Mouse (Mus musculus): ENCODE results near the gene Zfp202. TPM values are rescaled to one million over a fixed set of nuclear protein-coding genes. Genes with fewer than 3 reads are reported as not detected.

The Zfp202 gene
- polyA plus RNA-seq, 1 experiment from 2014 or later, result 7.9 TPM

GRCm38 (mm10) chr9:40229479-40229878 is 37.4 kb downstream of the Zfp202 start:
- no peak for ATAC-seq (replicated peaks; ENCODE audit: insufficient number of reproducible peaks, low FRiP score, low TSS enrichment, low read depth)
- Histone ChIP-seq H3K27ac (replicated peaks; ENCODE audit: low read depth, low read length) (no peak overlapping the region), H3K9ac (replicated peaks; ENCODE audit: low read length) (no peak overlapping the region), H3K4me3 (ENCODE audit: low read depth, low read length) (no peak overlapping the region), H3K27me3 (ENCODE audit: control insufficient read depth, insufficient read depth, low read length) (no peaks in the 10 kb centered on the region), H3K4me1 (ENCODE audit: control insufficient read depth, insufficient read depth, low read length) (no peaks in the 10 kb centered on the region), H3K36me3 (replicated peaks; ENCODE audit: control insufficient read depth, insufficient read depth, low read depth, low read length) (no peaks in the 10 kb centered on the region), H3K9me3 (replicated peaks; ENCODE audit: control insufficient read depth, low read length) (no peaks in the 10 kb centered on the region), H3K4me2 (ENCODE audit: low read depth, low read length) (no peak overlapping the region)
- 67% methylated on average over 5 of the region's 5 CpGs for WGBS
- no peak for DNase-seq (ENCODE audit: low spot score)

GRCm38 (mm10) chr9:40231019-40231418 is 38.9 kb downstream of the Zfp202 start:
- DNase-seq (ENCODE audit: low spot score), result no peak
- Histone ChIP-seq H3K9ac (replicated peaks; ENCODE audit: low read length) (no peak overlapping the region), H3K9me3 (replicated peaks; ENCODE audit: control insufficient read depth, low read length) (no peaks in the 10 kb centered on the region), H3K4me2 (ENCODE audit: low read depth, low read length) (no peak overlapping the region), H3K27me3 (ENCODE audit: control insufficient read depth, insufficient read depth, low read length) (no peaks in the 10 kb centered on the region), H3K27ac (replicated peaks; ENCODE audit: low read depth, low read length) (no peak overlapping the region), H3K4me3 (ENCODE audit: low read depth, low read length) (no peak overlapping the region), H3K4me1 (ENCODE audit: control insufficient read depth, insufficient read depth, low read length) (no peaks in the 10 kb centered on the region), H3K36me3 (replicated peaks; ENCODE audit: control insufficient read depth, insufficient read depth, low read depth, low read length) (no peaks in the 10 kb centered on the region)
- WGBS, result 84% methylated on average over 3 of the region's 3 CpGs
- no peak for ATAC-seq (replicated peaks; ENCODE audit: insufficient number of reproducible peaks, low FRiP score, low TSS enrichment, low read depth)

GRCm38 (mm10) chr9:40234233-40235072 is 42.3 kb downstream of the Zfp202 start:
- Histone ChIP-seq H3K36me3 (replicated peaks; ENCODE audit: control insufficient read depth, insufficient read depth, low read depth, low read length) (no peaks in the 10 kb centered on the region), H3K4me2 (ENCODE audit: low read depth, low read length) (no peak overlapping the region), H3K4me1 (ENCODE audit: control insufficient read depth, insufficient read depth, low read length) (no peaks in the 10 kb centered on the region), H3K27me3 (ENCODE audit: control insufficient read depth, insufficient read depth, low read length) (no peaks in the 10 kb centered on the region), H3K9me3 (replicated peaks; ENCODE audit: control insufficient read depth, low read length) (no peaks in the 10 kb centered on the region), H3K4me3 (ENCODE audit: low read depth, low read length) (no peak overlapping the region), H3K27ac (replicated peaks; ENCODE audit: low read depth, low read length) (no peak overlapping the region), H3K9ac (replicated peaks; ENCODE audit: low read length) (no peak overlapping the region)
- DNase-seq (ENCODE audit: low spot score) (no peak), ATAC-seq (replicated peaks; ENCODE audit: insufficient number of reproducible peaks, low FRiP score, low TSS enrichment, low read depth) (no peak)
- WGBS, result 66% methylated on average over 10 of the region's 10 CpGs

- ATAC-seq (replicated peaks; ENCODE audit: insufficient number of reproducible peaks, low FRiP score, low TSS enrichment, low read depth), result no peak
- H3K27ac ChIP-seq (replicated peaks; ENCODE audit: low read depth, low read length), result no peak overlapping the region
- no peak overlapping the region for H3K4me2 ChIP-seq (ENCODE audit: low read depth, low read length)
- H3K4me1 ChIP-seq (ENCODE audit: control insufficient read depth, insufficient read depth, low read length), result no peaks in the 10 kb centered on the region
- no peaks in the 10 kb centered on the region for H3K9me3 ChIP-seq (replicated peaks; ENCODE audit: control insufficient read depth, low read length)
- H3K9ac ChIP-seq (replicated peaks; ENCODE audit: low read length), result no peak overlapping the region
- 86% methylated on average over 7 of the region's 7 CpGs for WGBS
- DNase-seq (ENCODE audit: low spot score), result no peak
- H3K36me3 ChIP-seq (replicated peaks; ENCODE audit: control insufficient read depth, insufficient read depth, low read depth, low read length), result no peaks in the 10 kb centered on the region
- no peaks in the 10 kb centered on the region for H3K27me3 ChIP-seq (ENCODE audit: control insufficient read depth, insufficient read depth, low read length)
- no peak overlapping the region for H3K4me3 ChIP-seq (ENCODE audit: low read depth, low read length)
Observed at GRCm38 (mm10) chr9:40235220-40235619, 43.1 kb downstream of the Zfp202 start.

GRCm38 (mm10) chr9:40239749-40240148 is 47.6 kb downstream of the Zfp202 start:
- DNase-seq (ENCODE audit: low spot score) (no peak), ATAC-seq (replicated peaks; ENCODE audit: insufficient number of reproducible peaks, low FRiP score, low TSS enrichment, low read depth) (no peak)
- no peak overlapping the region for H3K27ac ChIP-seq (replicated peaks; ENCODE audit: low read depth, low read length)
- WGBS, result 26% methylated on average over 4 of the region's 4 CpGs
- no peaks in the 10 kb centered on the region for H3K36me3 ChIP-seq (replicated peaks; ENCODE audit: control insufficient read depth, insufficient read depth, low read depth, low read length)
- H3K9ac ChIP-seq (replicated peaks; ENCODE audit: low read length), result no peak overlapping the region
- no peaks in the 10 kb centered on the region for H3K4me1 ChIP-seq (ENCODE audit: control insufficient read depth, insufficient read depth, low read length)
- H3K9me3 ChIP-seq (replicated peaks; ENCODE audit: control insufficient read depth, low read length), result no peaks in the 10 kb centered on the region
- no peak overlapping the region for H3K4me3 ChIP-seq (ENCODE audit: low read depth, low read length)
- H3K4me2 ChIP-seq (ENCODE audit: low read depth, low read length), result no peak overlapping the region
- peaks cover 2% of the 10 kb centered on the region; the same call in 1 of the 2 replicates for H3K27me3 ChIP-seq (ENCODE audit: control insufficient read depth, insufficient read depth, low read length)

GRCm38 (mm10) chr9:40240311-40240710 is 48.2 kb downstream of the Zfp202 start:
- H3K4me1 ChIP-seq (ENCODE audit: control insufficient read depth, insufficient read depth, low read length), result no peaks in the 10 kb centered on the region
- no peak for ATAC-seq (replicated peaks; ENCODE audit: insufficient number of reproducible peaks, low FRiP score, low TSS enrichment, low read depth)
- no peaks in the 10 kb centered on the region for H3K36me3 ChIP-seq (replicated peaks; ENCODE audit: control insufficient read depth, insufficient read depth, low read depth, low read length)
- no peak overlapping the region for H3K9ac ChIP-seq (replicated peaks; ENCODE audit: low read length)
- no peak overlapping the region for H3K4me3 ChIP-seq (ENCODE audit: low read depth, low read length)
- WGBS, result 18% methylated on average over 5 of the region's 5 CpGs
- no peak overlapping the region for H3K4me2 ChIP-seq (ENCODE audit: low read depth, low read length)
- H3K9me3 ChIP-seq (replicated peaks; ENCODE audit: control insufficient read depth, low read length), result no peaks in the 10 kb centered on the region
- H3K27me3 ChIP-seq (ENCODE audit: control insufficient read depth, insufficient read depth, low read length), result peaks cover 2% of the 10 kb centered on the region; the same call in 1 of the 2 replicates
- DNase-seq (ENCODE audit: low spot score), result no peak
- H3K27ac ChIP-seq (replicated peaks; ENCODE audit: low read depth, low read length), result no peak overlapping the region

- under 1% methylated on average over 15 of the region's 15 CpGs for WGBS
- Histone ChIP-seq H3K9me3 (replicated peaks; ENCODE audit: control insufficient read depth, low read length) (no peaks in the 10 kb centered on the region), H3K4me2 (ENCODE audit: low read depth, low read length) (peak overlapping the region; percentile 66), H3K9ac (replicated peaks; ENCODE audit: low read length) (peak overlapping the region; percentile 52), H3K27ac (replicated peaks; ENCODE audit: low read depth, low read length) (no peak overlapping the region), H3K4me3 (ENCODE audit: low read depth, low read length) (peak overlapping the region; percentile 31), H3K27me3 (ENCODE audit: control insufficient read depth, insufficient read depth, low read length) (peaks cover 2% of the 10 kb centered on the region; the same call in 1 of the 2 replicates), H3K4me1 (ENCODE audit: control insufficient read depth, insufficient read depth, low read length) (no peaks in the 10 kb centered on the region), H3K36me3 (replicated peaks; ENCODE audit: control insufficient read depth, insufficient read depth, low read depth, low read length) (no peaks in the 10 kb centered on the region)
- ATAC-seq (replicated peaks; ENCODE audit: insufficient number of reproducible peaks, low FRiP score, low TSS enrichment, low read depth) (peak; percentile 89), DNase-seq (ENCODE audit: low spot score) (peak; percentile 67)
Observed at GRCm38 (mm10) chr9:40241223-40241801, 49.2 kb downstream of the Zfp202 start.

All from embryonic facial prominence, embryonic 11.5 days (tissue).